Mouse (Mus musculus) forebrain, embryonic 13.5 days (tissue): Measurements from ENCODE around the gene Apoc3. TPM values are rescaled to one million over a fixed set of nuclear protein-coding genes. Genes with fewer than 3 reads are reported as not detected.

ENCODE experiments used
- ATAC-seq: fragments of 200-750 bp; cut with Nextera tagmentation; 2 replicates; pipeline ENCODE4 v1.8.0; 2017
- H3K27ac ChIP-seq: fragments of 300-500 bp; sonication (generic); 2 replicates; pipeline ENCODE4 v1.5.1; 2015; ENCODE audit warnings: inconsistent platforms, mild to moderate bottlenecking, moderate library complexity
- H3K27me3 ChIP-seq: fragments of 300-500 bp; sonication (generic); 2 replicates; pipeline ENCODE4 v1.6.1; 2015; ENCODE audit warnings: mild to moderate bottlenecking, inconsistent platforms
- H3K36me3 ChIP-seq: fragments of 300-500 bp; sonication (generic); 2 replicates; pipeline ENCODE4 v1.6.1; 2015; ENCODE audit warnings: mild to moderate bottlenecking, inconsistent platforms; ENCODE audit not compliant: poor library complexity, severe bottlenecking
- H3K4me1 ChIP-seq: fragments of 300-500 bp; sonication (generic); 2 replicates; pipeline ENCODE4 v1.6.1; 2015; ENCODE audit warnings: inconsistent platforms
- H3K4me2 ChIP-seq: fragments of 300-500 bp; sonication (generic); 2 replicates; pipeline ENCODE4 v1.6.1; 2015; ENCODE audit warnings: inconsistent platforms, mild to moderate bottlenecking, moderate library complexity
- H3K4me3 ChIP-seq: fragments of 300-500 bp; sonication (generic); 2 replicates; pipeline ENCODE4 v1.5.1; 2015; ENCODE audit warnings: mild to moderate bottlenecking, inconsistent platforms
- H3K9ac ChIP-seq: fragments of 300-500 bp; sonication (generic); 2 replicates; pipeline ENCODE4 v1.6.1; 2015; ENCODE audit warnings: mild to moderate bottlenecking, inconsistent platforms
- H3K9me3 ChIP-seq: fragments of 300-500 bp; sonication (generic); replicated peaks from 2 replicates; pipeline ENCODE4 v1.6.1; 2016; ENCODE audit warnings: inconsistent platforms
- WGBS: fragments of 180-500 bp; shearing (Covaris S2); methylation state at CpG from one replicate; pipeline ENCODE4 v1.1.7; 2015; 5-methylcytosine and 5-hydroxymethylcytosine counted together
- polyA plus RNA-seq: library from polyadenylated mRNA; unstranded; fragments of >200 nt; fragmentation: Nextera tagmentation; extraction: Ambion mirVana; gene quantifications from 2 replicates; pipeline ENCODE4 v1.2.1, GENCODE M21; 2015

Apoc3 gene
- not detected in 2 replicates for polyA plus RNA-seq

DNA sequence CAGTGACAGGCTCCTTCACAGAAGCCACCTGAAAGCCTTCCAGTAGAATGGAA lies at the start of gene Apoc3:
TSS of gene Apoc3 (minus strand) at position 41 of the 53 bp plus-strand sequence.
- no peaks in the 10 kb centered on the region for H3K9me3 ChIP-seq
- no peak within 1 kb of the TSS for H3K27ac ChIP-seq
- H3K9ac ChIP-seq, result no peak within 1 kb of the TSS
- no peak within 1 kb of the TSS for H3K4me3 ChIP-seq
- 0 out of 2 replicates have a peak, but pooled peaks cover 6% of the 10 kb centered on the region for H3K27me3 ChIP-seq
- H3K36me3 ChIP-seq, result no peaks in the 10 kb centered on the region
- H3K4me2 ChIP-seq, result no peak within 1 kb of the TSS
- no peak for ATAC-seq
- H3K4me1 ChIP-seq, result peaks cover 6% of the 10 kb centered on the region; the same call in 1 of the 2 replicates

DNA sequence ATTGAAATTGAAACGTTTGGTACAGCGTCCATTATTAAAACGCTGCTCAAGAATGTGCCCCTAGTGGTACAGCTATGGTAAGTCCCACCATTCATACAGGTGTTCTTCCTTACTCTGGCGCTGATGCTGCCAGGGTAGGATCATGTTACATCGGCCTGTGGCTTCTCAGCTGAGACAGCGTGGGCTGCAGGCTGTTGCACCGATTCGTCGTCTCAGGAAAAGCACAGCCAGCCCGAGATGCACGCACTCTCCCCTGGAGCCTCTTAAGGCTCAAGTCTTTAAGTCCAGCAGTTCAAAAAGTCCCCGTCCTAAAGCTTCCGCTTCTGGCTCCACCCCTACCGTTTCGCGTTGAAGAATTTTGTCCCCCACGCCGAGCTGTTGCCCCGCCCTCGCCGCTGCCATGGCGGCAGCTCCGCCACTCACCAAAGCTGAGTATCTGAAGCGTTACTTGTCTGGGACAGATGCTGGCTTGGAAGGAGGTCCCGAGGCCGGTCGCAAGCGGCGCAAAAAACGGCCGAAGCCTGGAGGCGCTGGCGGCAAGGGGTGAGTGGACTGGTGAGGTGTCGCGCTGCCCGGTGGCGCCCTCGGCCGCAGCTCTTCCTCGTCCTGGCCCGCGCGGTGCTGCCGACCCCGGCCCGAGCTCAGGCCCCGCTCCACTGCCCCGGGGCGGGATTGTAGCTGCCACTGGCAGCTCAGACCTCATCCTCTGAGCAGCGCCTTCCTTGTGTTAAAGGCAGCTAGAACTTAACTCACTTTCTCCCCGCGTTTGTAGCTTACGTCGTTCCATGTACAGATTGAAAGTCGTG lies 47.4 kb upstream of the Apoc3 start, which contains the start of gene Bud13:
TSS of gene Bud13 (plus strand) at position 378 of the 806 bp plus-strand sequence.
- H3K9ac ChIP-seq, result peak within 1 kb of the TSS; percentile 89
- peak within 1 kb of the TSS; percentile 72 for H3K4me2 ChIP-seq
- H3K9me3 ChIP-seq, result no peaks in the 10 kb centered on the region
- peak within 1 kb of the TSS; percentile 66 for H3K27ac ChIP-seq
- peak; percentile 92 for ATAC-seq
- H3K4me3 ChIP-seq, result peak within 1 kb of the TSS; percentile 93
- H3K36me3 ChIP-seq, result peaks cover 61% of the 10 kb centered on the region
- H3K27me3 ChIP-seq, result no peaks in the 10 kb centered on the region
- under 1% methylated on average over 49 of the region's 55 CpGs for WGBS
- H3K4me1 ChIP-seq, result peaks cover 18% of the 10 kb centered on the region

DNA sequence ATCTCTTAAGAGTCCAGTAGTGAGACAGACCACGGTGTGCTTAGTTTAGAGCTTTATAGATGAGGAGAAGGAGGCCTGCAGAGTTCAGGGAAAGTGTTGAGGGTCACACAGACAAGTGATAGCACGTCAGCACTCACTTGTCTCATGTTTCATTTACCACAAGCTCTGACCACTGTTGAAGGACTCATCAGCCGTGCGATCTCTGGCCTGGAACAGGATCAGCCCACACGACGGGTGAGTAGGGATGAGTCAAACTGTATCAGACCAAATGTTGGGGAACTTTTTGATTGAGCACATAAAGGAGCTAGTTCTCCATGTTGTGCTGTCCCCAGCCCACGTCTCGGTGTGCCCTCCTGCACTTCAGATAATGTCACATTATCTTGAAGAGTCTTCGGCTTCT lies 39.1 kb upstream of the Apoc3 start:
- ATAC-seq, result no peak
- WGBS, result 94% methylated on average over 9 of the region's 9 CpGs
- Histone ChIP-seq H3K4me1 (peaks cover 13% of the 10 kb centered on the region), H3K27me3 (peaks cover 16% of the 10 kb centered on the region), H3K9ac (no peak overlapping the region), H3K27ac (no peak overlapping the region), H3K4me2 (peak overlapping the region; percentile 91), H3K9me3 (no peaks in the 10 kb centered on the region), H3K4me3 (no peak overlapping the region), H3K36me3 (peaks cover 42% of the 10 kb centered on the region)

DNA sequence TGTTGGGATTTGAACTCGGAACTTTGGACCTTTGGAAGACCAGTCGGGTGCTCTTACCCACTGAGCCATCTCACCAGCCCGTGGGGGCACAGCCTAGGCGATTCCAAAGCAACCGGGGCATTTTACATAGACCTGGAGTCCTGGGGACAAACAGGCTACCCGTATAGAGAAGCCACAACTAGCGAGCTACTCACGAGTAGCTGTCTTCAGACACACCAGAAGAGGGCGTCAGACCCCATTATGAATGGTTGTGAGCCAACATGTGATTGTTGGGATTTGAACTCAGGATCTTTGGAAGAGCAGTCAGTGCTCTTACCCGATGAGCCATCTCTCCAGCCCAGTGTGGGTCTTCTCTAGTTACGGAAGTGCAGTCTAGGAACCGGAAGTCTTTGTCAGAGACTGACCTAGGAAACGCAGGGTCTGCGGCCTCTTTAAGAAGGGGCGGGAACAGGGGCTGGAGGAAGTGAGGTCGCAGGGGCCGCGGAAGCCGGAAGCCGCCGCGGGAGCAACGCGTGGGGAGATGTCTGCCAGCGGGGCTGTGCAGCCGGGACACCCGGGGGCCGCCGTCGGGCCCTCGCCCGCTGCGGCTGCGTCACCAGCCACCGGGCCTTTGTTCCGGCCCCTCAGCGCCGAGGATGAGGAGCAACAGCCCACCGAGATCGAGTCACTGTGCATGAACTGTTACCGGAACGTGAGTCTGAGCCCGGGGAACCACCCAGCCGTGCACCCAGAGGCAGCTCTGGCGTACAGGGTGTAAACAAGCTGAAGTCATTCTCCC lies 37.4 kb upstream of the Apoc3 start, which contains the start of gene Zpr1:
TSS of gene Zpr1 (plus strand) at position 388 of the 778 bp plus-strand sequence.
- peak within 1 kb of the TSS; percentile 80 for H3K9ac ChIP-seq
- H3K9me3 ChIP-seq, result no peaks in the 10 kb centered on the region
- peaks cover 13% of the 10 kb centered on the region for H3K4me1 ChIP-seq
- peak within 1 kb of the TSS; percentile 58 for H3K4me3 ChIP-seq
- 5% methylated on average over 43 of the region's 45 CpGs for WGBS
- H3K36me3 ChIP-seq, result peaks cover 28% of the 10 kb centered on the region
- H3K4me2 ChIP-seq, result peak within 1 kb of the TSS; percentile 91
- peak; percentile 95 for ATAC-seq
- peaks cover 31% of the 10 kb centered on the region for H3K27me3 ChIP-seq
- peak within 1 kb of the TSS; percentile 60 for H3K27ac ChIP-seq

DNA sequence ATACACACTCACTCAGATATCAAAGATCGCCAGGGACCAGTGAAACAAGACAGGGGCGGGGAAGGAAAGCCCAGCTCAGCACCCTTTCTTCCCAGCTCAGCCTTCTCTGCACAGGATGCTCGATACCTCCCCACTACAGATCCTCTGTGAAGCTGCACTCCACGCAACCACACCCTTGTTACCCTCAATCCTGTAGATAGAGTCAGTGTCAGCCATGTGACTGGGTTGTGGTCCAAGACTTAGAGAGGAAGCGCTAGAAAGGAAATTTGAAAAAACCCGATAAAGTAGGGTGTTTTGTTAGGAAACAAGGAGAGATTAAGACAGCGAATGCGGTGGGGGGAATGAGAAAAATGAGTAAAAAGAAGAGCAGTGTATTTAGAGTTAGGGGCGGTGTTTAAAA lies 36.6 kb upstream of the Apoc3 start:
- Histone ChIP-seq H3K27me3 (peaks cover 31% of the 10 kb centered on the region), H3K9me3 (no peaks in the 10 kb centered on the region), H3K4me3 (no peak overlapping the region), H3K27ac (no peak overlapping the region), H3K9ac (no peak overlapping the region), H3K4me2 (peak overlapping the region; percentile 91), H3K4me1 (peaks cover 13% of the 10 kb centered on the region), H3K36me3 (peaks cover 20% of the 10 kb centered on the region)
- WGBS, result 88% methylated on average over 9 of the region's 9 CpGs
- ATAC-seq, result no peak

DNA sequence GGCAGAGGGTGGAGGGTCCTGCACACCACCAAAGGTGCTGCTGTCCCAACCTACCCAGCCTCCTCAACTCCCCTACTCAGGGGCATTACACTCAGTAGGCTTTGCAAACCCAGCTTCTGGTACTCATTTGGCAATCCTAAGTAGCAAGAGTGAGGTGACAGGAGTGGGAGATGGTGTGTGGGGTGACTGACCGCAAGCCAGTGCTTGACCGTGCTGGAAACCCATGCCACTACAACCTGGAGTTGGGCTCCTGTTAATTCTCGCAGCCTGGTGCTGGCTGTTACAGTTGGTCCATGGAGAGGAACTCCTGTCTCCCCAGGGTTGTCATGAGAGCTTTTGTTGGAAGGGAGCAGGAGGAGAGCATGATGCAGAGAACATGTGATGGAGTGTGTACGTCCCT lies 35.3 kb upstream of the Apoc3 start:
- Histone ChIP-seq H3K36me3 (peaks cover 7% of the 10 kb centered on the region), H3K4me3 (no peak overlapping the region), H3K27me3 (peaks cover 31% of the 10 kb centered on the region), H3K27ac (no peak overlapping the region), H3K9ac (no peak overlapping the region), H3K9me3 (no peaks in the 10 kb centered on the region), H3K4me2 (no peak overlapping the region), H3K4me1 (peaks cover 13% of the 10 kb centered on the region)
- WGBS, result 94% methylated on average over 4 of the region's 4 CpGs
- no peak for ATAC-seq

DNA sequence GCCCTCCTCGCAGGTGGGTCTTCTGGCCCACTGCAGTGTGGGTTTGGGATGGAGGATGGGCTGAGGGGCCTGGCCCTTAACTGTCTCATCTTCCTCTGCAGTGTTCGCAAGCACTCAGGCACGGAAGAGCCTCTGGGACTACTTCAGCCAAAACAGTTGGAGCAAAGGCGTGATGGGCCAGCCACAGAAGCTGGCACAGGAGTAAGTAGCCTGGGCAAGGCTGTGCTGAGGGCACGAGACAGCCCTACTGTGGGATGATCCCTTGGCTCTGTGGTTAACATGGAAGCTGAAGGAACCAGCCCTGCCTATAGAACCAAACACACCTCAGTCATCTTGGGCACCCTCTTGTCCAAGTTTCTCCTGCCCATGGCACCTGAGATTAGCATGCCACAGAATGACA lies 33.7 kb upstream of the Apoc3 start:
- 88% methylated on average over 5 of the region's 5 CpGs for WGBS
- H3K9me3 ChIP-seq, result no peaks in the 10 kb centered on the region
- no peak for ATAC-seq
- H3K4me2 ChIP-seq, result no peak overlapping the region
- H3K9ac ChIP-seq, result no peak overlapping the region
- no peak overlapping the region for H3K4me3 ChIP-seq
- no peaks in the 10 kb centered on the region for H3K36me3 ChIP-seq
- H3K27ac ChIP-seq, result no peak overlapping the region
- H3K4me1 ChIP-seq, result peaks cover 8% of the 10 kb centered on the region
- peaks cover 31% of the 10 kb centered on the region for H3K27me3 ChIP-seq

DNA sequence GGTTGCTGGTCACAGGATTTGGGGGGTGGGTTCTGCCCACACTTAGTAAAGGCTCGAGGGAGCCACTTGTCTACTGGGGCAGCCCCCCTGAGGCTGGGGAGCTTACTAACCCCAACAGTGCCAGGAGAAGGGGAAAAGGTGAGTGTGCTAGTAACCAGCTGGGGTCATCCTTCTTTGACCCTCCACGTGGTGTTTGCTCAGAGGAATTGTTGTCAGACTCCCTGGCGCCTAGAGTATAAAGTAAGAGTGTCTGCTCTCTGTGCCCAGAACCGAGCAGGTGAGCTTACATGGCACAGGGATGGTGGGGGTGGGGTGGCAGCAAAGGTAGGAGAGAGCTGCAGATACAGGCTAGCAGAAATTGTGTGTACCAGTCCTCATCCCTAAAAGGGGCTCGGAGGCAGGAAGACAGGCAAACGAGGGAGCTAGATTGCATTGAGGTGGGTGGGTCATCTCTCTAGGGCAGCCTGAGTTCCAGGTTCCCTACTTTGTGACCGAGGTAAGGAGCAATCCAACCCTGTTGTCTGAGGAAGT lies 33.0 kb upstream of the Apoc3 start, which contains the start of gene Apoa5:
TSS of gene Apoa5 (plus strand) at position 291 of the 531 bp plus-strand sequence.
- H3K4me3 ChIP-seq, result no peak within 1 kb of the TSS
- H3K4me2 ChIP-seq, result no peak within 1 kb of the TSS
- H3K9ac ChIP-seq, result no peak within 1 kb of the TSS
- ATAC-seq, result no peak
- H3K9me3 ChIP-seq, result no peaks in the 10 kb centered on the region
- H3K27ac ChIP-seq, result no peak within 1 kb of the TSS
- WGBS, result 61% methylated on average over 7 of the region's 7 CpGs
- no peaks in the 10 kb centered on the region for H3K36me3 ChIP-seq
- peaks cover 31% of the 10 kb centered on the region for H3K27me3 ChIP-seq
- H3K4me1 ChIP-seq, result peaks cover under 1% of the 10 kb centered on the region

DNA sequence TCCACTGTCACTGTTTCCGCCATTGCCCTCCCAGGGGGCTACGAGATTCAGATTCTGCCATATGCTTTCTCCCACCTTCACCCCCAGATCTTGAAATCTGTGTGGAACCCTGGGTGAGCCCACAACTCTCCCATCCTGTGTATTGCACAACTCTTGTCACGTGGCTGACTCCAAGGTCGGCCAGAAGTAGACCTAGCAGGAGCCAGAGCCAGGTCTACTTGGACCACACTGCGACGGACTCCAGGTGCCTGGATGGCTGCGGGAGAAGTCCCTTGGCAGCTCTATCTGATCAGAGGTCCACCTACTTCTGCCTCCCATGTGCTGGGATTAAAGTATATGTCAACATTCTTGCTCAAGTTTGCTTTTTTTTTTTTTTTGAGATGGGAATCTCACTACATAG lies 25.7 kb upstream of the Apoc3 start:
- H3K4me1 ChIP-seq, result no peaks in the 10 kb centered on the region
- no peak overlapping the region for H3K4me2 ChIP-seq
- no peak for ATAC-seq
- H3K9me3 ChIP-seq, result no peaks in the 10 kb centered on the region
- no peak overlapping the region for H3K9ac ChIP-seq
- H3K4me3 ChIP-seq, result no peak overlapping the region
- no peak overlapping the region for H3K27ac ChIP-seq
- WGBS, result 91% methylated on average over 7 of the region's 7 CpGs
- no peaks in the 10 kb centered on the region for H3K27me3 ChIP-seq
- no peaks in the 10 kb centered on the region for H3K36me3 ChIP-seq

DNA sequence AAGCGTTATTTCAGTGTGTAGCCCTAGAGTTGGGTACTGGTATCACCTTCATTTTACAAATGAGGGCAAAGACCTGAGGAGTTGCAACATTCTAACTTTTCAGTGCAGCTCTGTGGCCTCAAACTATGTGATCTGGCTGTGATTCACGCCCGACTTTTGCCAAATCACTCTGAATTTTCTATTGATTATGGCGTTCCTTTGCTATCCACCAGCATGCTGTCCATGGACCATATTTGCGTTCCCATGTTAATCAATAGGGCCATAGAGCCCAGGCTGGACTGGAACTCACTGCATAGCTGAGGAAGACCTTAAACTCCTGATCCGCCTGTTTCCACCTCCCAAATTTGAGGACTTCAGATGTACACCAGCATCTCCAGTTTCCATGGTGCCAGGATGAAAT lies 23.7 kb upstream of the Apoc3 start:
- no peaks in the 10 kb centered on the region for H3K36me3 ChIP-seq
- no peaks in the 10 kb centered on the region for H3K27me3 ChIP-seq
- H3K9ac ChIP-seq, result no peak overlapping the region
- no peak for ATAC-seq
- WGBS, result 91% methylated on average over 6 of the region's 6 CpGs
- no peak overlapping the region for H3K4me2 ChIP-seq
- no peak overlapping the region for H3K27ac ChIP-seq
- H3K9me3 ChIP-seq, result no peaks in the 10 kb centered on the region
- H3K4me1 ChIP-seq, result no peaks in the 10 kb centered on the region
- H3K4me3 ChIP-seq, result no peak overlapping the region

DNA sequence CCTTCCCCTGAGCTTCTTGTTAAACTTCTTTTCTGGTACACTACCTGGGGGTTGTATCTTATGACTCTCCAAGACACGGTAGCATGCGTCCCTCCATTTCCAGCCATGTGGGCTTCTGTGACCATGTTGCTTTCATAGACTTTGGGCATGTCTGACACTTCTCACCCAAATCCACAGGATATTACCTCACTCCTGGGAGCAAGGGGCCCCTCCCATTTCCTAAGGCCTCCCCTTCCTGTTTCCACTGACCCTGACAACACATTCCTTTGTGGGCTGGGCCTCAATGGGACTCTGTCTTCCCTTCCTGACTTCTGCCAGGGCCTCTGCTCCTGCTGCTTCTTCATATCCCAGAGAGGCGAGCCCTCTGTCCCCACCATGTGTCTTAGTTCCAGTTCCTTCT lies 22.1 kb upstream of the Apoc3 start:
- WGBS, result 90% methylated on average over 3 of the region's 3 CpGs
- Histone ChIP-seq H3K27ac (no peak overlapping the region), H3K9ac (no peak overlapping the region), H3K4me2 (no peak overlapping the region), H3K4me1 (no peaks in the 10 kb centered on the region), H3K4me3 (no peak overlapping the region), H3K9me3 (no peaks in the 10 kb centered on the region), H3K27me3 (no peaks in the 10 kb centered on the region), H3K36me3 (no peaks in the 10 kb centered on the region)
- no peak for ATAC-seq

DNA sequence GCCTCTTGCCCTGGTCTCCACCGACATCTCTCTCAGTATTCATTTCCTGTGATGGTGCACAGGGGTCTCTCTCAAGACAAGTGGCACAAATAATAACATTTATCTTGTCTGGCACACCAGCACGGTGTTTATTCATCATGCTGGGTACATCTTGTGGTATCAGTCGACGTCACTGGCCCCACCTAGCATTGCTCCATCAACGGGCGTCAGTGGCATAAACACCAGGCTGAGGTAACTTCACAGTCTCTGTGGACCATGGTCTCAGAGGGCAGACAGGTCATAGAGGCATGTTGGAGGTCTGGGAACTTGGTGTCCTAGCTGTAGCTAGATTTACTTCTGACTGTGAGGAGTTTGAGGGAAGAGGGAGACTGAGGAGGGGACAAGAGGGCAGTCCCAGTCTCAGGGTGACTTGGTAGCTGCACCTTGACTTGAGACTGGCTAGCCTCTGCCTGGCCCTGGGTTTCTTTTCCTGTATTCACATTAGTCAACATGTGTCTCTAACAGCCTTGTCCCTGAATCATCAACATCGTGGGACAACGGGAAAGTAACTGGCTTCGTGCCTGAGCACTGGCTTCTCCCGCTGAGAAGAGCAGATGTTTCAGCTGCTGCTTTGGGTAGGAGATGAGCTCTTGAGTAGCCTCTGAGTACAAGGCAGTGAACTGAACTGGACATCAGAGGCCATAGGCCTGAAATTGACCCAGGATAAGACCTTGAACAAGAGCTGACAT lies 21.4 kb upstream of the Apoc3 start:
- no peak for ATAC-seq
- no peak overlapping the region for H3K4me2 ChIP-seq
- no peak overlapping the region for H3K27ac ChIP-seq
- no peaks in the 10 kb centered on the region for H3K27me3 ChIP-seq
- H3K36me3 ChIP-seq, result no peaks in the 10 kb centered on the region
- no peaks in the 10 kb centered on the region for H3K9me3 ChIP-seq
- WGBS, result 88% methylated on average over 10 of the region's 10 CpGs
- no peak overlapping the region for H3K4me3 ChIP-seq
- no peak overlapping the region for H3K9ac ChIP-seq
- no peaks in the 10 kb centered on the region for H3K4me1 ChIP-seq
